ENCODE assay signal across 10 mouse cellular contexts in genomic region chr2:154410355-154410754, GRCm38 (mm10). TPM values are rescaled to one million over a fixed set of nuclear protein-coding genes. Genes with fewer than 3 reads are reported as not detected.
DNase-seq lines count a peak whose midpoint lies in the region; ATAC-seq and TF ChIP-seq lines count a peak whose summit lies in the region.
"Had no signal": no experiment of that assay in that cellular context is flagged by ENCODE, and none has a peak within 500 bp of the region (broad histone marks: within the 10 kb centered on the region; RNA-seq: fewer than 3 reads in every experiment).

No protein-coding gene starts in this region.

- H3K9ac ChIP-seq in lung, postnatal 0 days (replicated peaks; ENCODE audit: low read depth) = no peak overlapping the region
- no peak overlapping the region for H3K9ac ChIP-seq in forebrain, embryonic 15.5 days (replicated peaks)
- H3K9ac ChIP-seq: hindbrain, embryonic 15.5 days had no signal

- no peak for TF ChIP-seq CTCF in lung, postnatal 0 days (IDR thresholded peaks at IDR 0.05)

- peak; percentile 47 for DNase-seq in gastrocnemius, adult 18-20 months (ENCODE audit: low spot score)
- no peak for DNase-seq in gastrocnemius, postnatal 36 days
- peak; percentile 96 for DNase-seq in Muller cell, postnatal 12 days (ENCODE audit: inconsistent ontology term)
- DNase-seq in gastrocnemius, postnatal 10 days = peak; percentile 36
- peak; percentile 44 for DNase-seq in lung, postnatal 0 days (ENCODE audit: low spot score)
- no peak for DNase-seq in kidney, postnatal 10 days
- no peak for DNase-seq in testis, postnatal 10 days (ENCODE audit: low spot score)
- DNase-seq: cerebellum, adult 11 months had no signal

- intact Hi-C loops in gastrocnemius, postnatal 36 days (cut with DNase I) = loop anchor here (5.0 kb wide), 2 partner anchors 202 to 532 kb away; partner anchors contain the start of genes 4930519P11Rik and Zfp341

- H3K4me2 ChIP-seq in lung, postnatal 0 days (replicated peaks; ENCODE audit: low read depth, low read length) = no peak overlapping the region
- no peak overlapping the region for H3K4me2 ChIP-seq in forebrain, embryonic 15.5 days (replicated peaks)
- H3K4me2 ChIP-seq: hindbrain, embryonic 15.5 days had no signal

- no peak overlapping the region for H3K27ac ChIP-seq in lung, postnatal 0 days (ENCODE audit: low read length)
- no peak overlapping the region for H3K27ac ChIP-seq in forebrain, embryonic 15.5 days (replicated peaks)
- H3K27ac ChIP-seq: hindbrain, embryonic 15.5 days had no signal

- peaks cover 12% of the 10 kb centered on the region; the same call in 1 of the 2 replicates for H3K4me1 ChIP-seq in lung, postnatal 0 days (ENCODE audit: insufficient read depth, low read depth, low read length)
- peaks cover 15% of the 10 kb centered on the region for H3K4me1 ChIP-seq in forebrain, embryonic 15.5 days

- H3K4me3 ChIP-seq in lung, postnatal 0 days (ENCODE audit: low read depth, low read length) = no peak overlapping the region
- no peak overlapping the region for H3K4me3 ChIP-seq in forebrain, embryonic 15.5 days
- H3K4me3 ChIP-seq: hindbrain, embryonic 15.5 days had no signal

- no peak for TF ChIP-seq EP300 in lung, postnatal 0 days (IDR thresholded peaks at IDR 0.05)

- H3K9me3 ChIP-seq in lung, postnatal 0 days (ENCODE audit: low read length) = no peaks in the 10 kb centered on the region
- no peaks in the 10 kb centered on the region for H3K9me3 ChIP-seq in forebrain, embryonic 15.5 days
- H3K9me3 ChIP-seq: hindbrain, embryonic 15.5 days had no signal

- no peaks in the 10 kb centered on the region for H3K36me3 ChIP-seq in lung, postnatal 0 days (ENCODE audit: insufficient read depth, low read length)
- no peaks in the 10 kb centered on the region for H3K36me3 ChIP-seq in forebrain, embryonic 15.5 days
- H3K36me3 ChIP-seq: hindbrain, embryonic 15.5 days had no signal

- WGBS in lung, postnatal 0 days = 35% methylated on average over 2 of the region's 2 CpGs
- WGBS in forebrain, embryonic 15.5 days = 59% methylated on average over 2 of the region's 2 CpGs

- no peaks in the 10 kb centered on the region for H3K27me3 ChIP-seq in lung, postnatal 0 days (replicated peaks; ENCODE audit: insufficient read depth, low read length)
- H3K27me3 ChIP-seq in forebrain, embryonic 15.5 days = no peaks in the 10 kb centered on the region
- H3K27me3 ChIP-seq: hindbrain, embryonic 15.5 days had no signal

- ATAC-seq in lung, postnatal 0 days = peak; percentile 5; the same call in 1 of the 2 replicates
- ATAC-seq in forebrain, embryonic 15.5 days (replicated peaks) = no peak

RNA-seq across cellular contexts. Expression of gene Snta1, which starts 2.5 kb away (rescaled TPM):
- 100 to 1,000 TPM; 180 to 200 TPM for total RNA-seq in gastrocnemius, adult 18-20 months (2021)
- total RNA-seq in gastrocnemius, postnatal 36 days (2021) = 100 to 1,000 TPM; 221 to 230 TPM
- total RNA-seq in gastrocnemius, postnatal 10 days (2021) = 100 to 1,000 TPM in 1 of 2 experiments, 10 to 100 TPM in 1; 95.6 to 128 TPM
- polyA plus RNA-seq in lung, postnatal 0 days (2015; fragmentation: Nextera tagmentation; extraction: Ambion mirVana) = 7.7 and 8.0 TPM in 2 replicates
- 9.2 and 11.1 TPM in 2 replicates for polyA plus RNA-seq in forebrain, embryonic 15.5 days (2015; fragmentation: Nextera tagmentation; extraction: Ambion mirVana)

RNA-seq across cellular contexts. Expression of gene Cbfa2t2, which starts 25.9 kb away (rescaled TPM):
- 10 to 100 TPM; 14.8 to 19.4 TPM for total RNA-seq in gastrocnemius, adult 18-20 months (2021)
- 10 to 100 TPM; 12.2 to 16.3 TPM for total RNA-seq in gastrocnemius, postnatal 36 days (2021)
- total RNA-seq in gastrocnemius, postnatal 10 days (2021) = 10 to 100 TPM; 18.4 to 21.6 TPM
- 14.6 and 16.6 TPM in 2 replicates for polyA plus RNA-seq in lung, postnatal 0 days (2015; fragmentation: Nextera tagmentation; extraction: Ambion mirVana)
- 78.0 and 82.3 TPM in 2 replicates for polyA plus RNA-seq in forebrain, embryonic 15.5 days (2015; fragmentation: Nextera tagmentation; extraction: Ambion mirVana)

RNA-seq across cellular contexts. Expression of gene Cdk5rap1, which starts 37.5 kb away (rescaled TPM):
- 10 to 100 TPM; 11.2 to 15.1 TPM for total RNA-seq in gastrocnemius, adult 18-20 months (2021)
- 10 to 100 TPM; 11.1 to 12.5 TPM for total RNA-seq in gastrocnemius, postnatal 36 days (2021)
- total RNA-seq in gastrocnemius, postnatal 10 days (2021) = 1 to 10 TPM; 8.2 to 9.7 TPM
- polyA plus RNA-seq in lung, postnatal 0 days (2015; fragmentation: Nextera tagmentation; extraction: Ambion mirVana) = 5.6 and 18.9 TPM in 2 replicates
- polyA plus RNA-seq in forebrain, embryonic 15.5 days (2015; fragmentation: Nextera tagmentation; extraction: Ambion mirVana) = 15.3 and 18.2 TPM in 2 replicates

Comparison
In these comparisons a context has a peak if more than half of its experiments do, and no peak if none do; other contexts are left out.
1. DNase-seq: peak in gastrocnemius, adult 18-20 months (single experiment), Muller cell, postnatal 12 days (single experiment), gastrocnemius, postnatal 10 days (single experiment) and lung, postnatal 0 days (single experiment); none in gastrocnemius, postnatal 36 days (0 of 2), kidney, postnatal 10 days (single experiment) and testis, postnatal 10 days (single experiment).